Mouse (Mus musculus) MEL (cell line): ENCODE data around the gene Ier2. TPM values are rescaled to one million over a fixed set of nuclear protein-coding genes. Genes with fewer than 3 reads are reported as not detected.
A peak's percentile ranks its signal among the peaks of the same experiment; 100 is the strongest.

ENCODE experiments used
- DNase-seq: peaks from one replicate; pipeline ENCODE4 v3.0.0; 2011; ENCODE audit warnings: low read depth, low spot score
- H3K27ac ChIP-seq: 2 replicates; pipeline ENCODE4 v1.5.1; 2012; ENCODE audit warnings: low read depth, mild to moderate bottlenecking, control low read depth, low read length, moderate library complexity; ENCODE audit not compliant: control insufficient read depth
- H3K27me3 ChIP-seq, 2 experiments: fragments of 150-350 bp in 1 of 2; sonication (generic) in 1 of 2; 2 replicates each; pipeline ENCODE4 v1.6.1; 2012; ENCODE audit warnings: low read length in 2 of 2, mild to moderate bottlenecking in 2 of 2, improper control_type of control experiment in 1 of 2, moderate library complexity in 1 of 2; ENCODE audit not compliant: insufficient read depth in 2 of 2, control insufficient read depth in 1 of 2
- H3K36me3 ChIP-seq, 2 experiments: 2 replicates each; pipeline ENCODE4 v1.6.1; 2012 to 2014; ENCODE audit warnings: low read length in 2 of 2, improper control_type of control experiment in 1 of 2, inconsistent platforms in 1 of 2, mild to moderate bottlenecking in 1 of 2; ENCODE audit not compliant: insufficient read depth in 2 of 2, control insufficient read depth in 1 of 2
- H3K4me1 ChIP-seq, 2 experiments: fragments of 150-350 bp in 1 of 2; sonication (generic) in 1 of 2; 2 replicates each; pipeline ENCODE4 v1.6.1; 2012; ENCODE audit warnings: low read length in 2 of 2, improper control_type of control experiment in 1 of 2, mild to moderate bottlenecking in 1 of 2; ENCODE audit not compliant: insufficient read depth in 2 of 2, control insufficient read depth in 1 of 2
- H3K4me3 ChIP-seq, 2 experiments: fragments of 150-350 bp in 1 of 2; sonication (generic) in 1 of 2; 2 replicates each; pipeline ENCODE4 v1.5.1; 2012; ENCODE audit warnings: low read depth in 2 of 2, low read length in 2 of 2, mild to moderate bottlenecking in 2 of 2, moderate library complexity in 2 of 2, control low read depth in 1 of 2, improper control_type of control experiment in 1 of 2; ENCODE audit not compliant: control insufficient read depth in 1 of 2, insufficient read depth in 1 of 2
- H3K79me2 ChIP-seq: 2 replicates; pipeline ENCODE4 v1.6.1; 2012; ENCODE audit warnings: mild to moderate bottlenecking, low read length, moderate library complexity; ENCODE audit not compliant: control insufficient read depth, poor library complexity, insufficient read depth
- H3K9ac ChIP-seq: 2 replicates; pipeline ENCODE4 v1.6.1; 2012; ENCODE audit warnings: low read depth, mild to moderate bottlenecking, control low read depth, low read length, moderate library complexity; ENCODE audit not compliant: control insufficient read depth, poor library complexity, severe bottlenecking
- H3K9me3 ChIP-seq: fragments of 150-350 bp; sonication (generic); replicated peaks from 2 replicates; pipeline ENCODE4 v1.6.1; 2012; ENCODE audit warnings: mild to moderate bottlenecking, low read length, improper control_type of control experiment, moderate library complexity; ENCODE audit not compliant: insufficient read depth
- BHLHE40 ChIP-seq: IDR thresholded peaks from 2 replicates; pipeline ENCODE4 v1.6.1; 2012; ENCODE audit warnings: low read depth, mild to moderate bottlenecking, inconsistent platforms, low read length, improper control_type of control experiment, borderline replicate concordance
- CHD2 ChIP-seq: IDR thresholded peaks from 2 replicates; pipeline ENCODE4 v1.6.1; 2011; ENCODE audit warnings: low read length, improper control_type of control experiment
- CTCF ChIP-seq, 3 experiments: IDR thresholded peaks in 2 of 3; conservative IDR thresholded peaks in 1 of 3; 2 replicates each; pipeline ENCODE4 v1.5.1; 2011 to 2012; ENCODE audit warnings: low read length in 3 of 3, low read depth in 2 of 3, mild to moderate bottlenecking in 2 of 3, improper control_type of control experiment in 1 of 3, inconsistent platforms in 1 of 3, mixed read lengths in 1 of 3, moderate library complexity in 1 of 3; ENCODE audit not compliant: control insufficient read depth in 1 of 3, insufficient read depth in 1 of 3, poor library complexity in 1 of 3, severe bottlenecking in 1 of 3
- E2F4 ChIP-seq: IDR thresholded peaks from 2 replicates; pipeline ENCODE4 v1.6.1; 2011; ENCODE audit warnings: low read depth, low read length, improper control_type of control experiment, borderline replicate concordance
- ELF1 ChIP-seq: IDR thresholded peaks from 2 replicates; pipeline ENCODE4 v1.6.1; 2014; ENCODE audit warnings: low read depth, mild to moderate bottlenecking, inconsistent platforms, low read length, improper control_type of control experiment, moderate library complexity
- GABPA ChIP-seq: IDR thresholded peaks from 2 replicates; pipeline ENCODE4 v1.6.1; 2012; ENCODE audit warnings: low read depth, mild to moderate bottlenecking, inconsistent platforms, low read length, improper control_type of control experiment, moderate library complexity
- GATA1 ChIP-seq: IDR thresholded peaks from 2 replicates; pipeline ENCODE4 v1.6.1; 2011; ENCODE audit warnings: low read depth, low read length, improper control_type of control experiment
- JUND ChIP-seq: IDR thresholded peaks from 2 replicates; pipeline ENCODE4 v1.6.1; 2011; ENCODE audit warnings: low read depth, mild to moderate bottlenecking, improper control_type of control experiment, low read length
- MAFK ChIP-seq: IDR thresholded peaks from 2 replicates; pipeline ENCODE4 v1.6.1; 2011; ENCODE audit warnings: low read depth, mild to moderate bottlenecking, low read length, improper control_type of control experiment, borderline replicate concordance
- MEF2A ChIP-seq: IDR thresholded peaks from 2 replicates; pipeline ENCODE4 v1.6.1; 2014; ENCODE audit warnings: low read depth, mild to moderate bottlenecking, inconsistent platforms, low read length, improper control_type of control experiment; ENCODE audit not compliant: poor library complexity, insufficient replicate concordance, severe bottlenecking; ENCODE audit errors: extremely low read depth
- MYB ChIP-seq: IDR thresholded peaks from 2 replicates; pipeline ENCODE4 v1.6.1; 2011; ENCODE audit warnings: mild to moderate bottlenecking, low read depth, low read length, improper control_type of control experiment
- MYC ChIP-seq: IDR thresholded peaks from 2 replicates; pipeline ENCODE4 v1.6.1; 2011; ENCODE audit warnings: low read depth, mild to moderate bottlenecking, low read length, improper control_type of control experiment, moderate library complexity
- NELFE ChIP-seq: IDR thresholded peaks from 2 replicates; pipeline ENCODE4 v1.6.1; 2011; ENCODE audit warnings: low read depth, low read length, improper control_type of control experiment
- NRF1 ChIP-seq: IDR thresholded peaks from 2 replicates; pipeline ENCODE4 v1.6.1; 2014; ENCODE audit warnings: low read depth, mild to moderate bottlenecking, inconsistent platforms, low read length, improper control_type of control experiment, moderate library complexity; ENCODE audit not compliant: poor library complexity, insufficient read depth, severe bottlenecking
- POLR2A ChIP-seq, 2 experiments: IDR thresholded peaks; 2 replicates each; pipeline ENCODE4 v1.6.1; 2011 to 2012; ENCODE audit warnings: low read length in 2 of 2, mild to moderate bottlenecking in 2 of 2, control low read depth in 1 of 2, improper control_type of control experiment in 1 of 2, low read depth in 1 of 2, moderate library complexity in 1 of 2; ENCODE audit not compliant: control insufficient read depth in 1 of 2, insufficient read depth in 1 of 2, poor library complexity in 1 of 2
- RAD21 ChIP-seq: IDR thresholded peaks from 2 replicates; pipeline ENCODE4 v1.6.1; 2011; ENCODE audit warnings: mild to moderate bottlenecking, low read depth, low read length, improper control_type of control experiment
- RCOR1 ChIP-seq: IDR thresholded peaks from 2 replicates; pipeline ENCODE4 v1.6.1; 2012; ENCODE audit warnings: low read depth, mild to moderate bottlenecking, inconsistent platforms, low read length, improper control_type of control experiment
- SIN3A ChIP-seq: IDR thresholded peaks from 2 replicates; pipeline ENCODE4 v1.6.1; 2012; ENCODE audit warnings: low read length, improper control_type of control experiment, inconsistent platforms
- SMC3 ChIP-seq: IDR thresholded peaks from 2 replicates; pipeline ENCODE4 v1.6.1; 2011; ENCODE audit warnings: low read depth, low read length, improper control_type of control experiment
- TAL1 ChIP-seq: IDR thresholded peaks from 2 replicates; pipeline ENCODE4 v1.6.1; 2012; ENCODE audit warnings: mild to moderate bottlenecking, inconsistent platforms, low read length, moderate library complexity, mixed read lengths
- TBP ChIP-seq: IDR thresholded peaks from 2 replicates; pipeline ENCODE4 v1.8.0; 2011; ENCODE audit warnings: low read depth, low read length, improper control_type of control experiment
- ZMIZ1 ChIP-seq: IDR thresholded peaks from 2 replicates; pipeline ENCODE4 v1.6.1; 2012; ENCODE audit warnings: low read depth, mild to moderate bottlenecking, inconsistent platforms, low read length, improper control_type of control experiment, moderate library complexity
- polyA plus RNA-seq, 2 experiments: library from polyadenylated mRNA; stranded (reverse) in 1 of 2; unstranded in 1 of 2; fragments of >175 nt in 1 of 2; fragments of >200 nt in 1 of 2; gene quantifications; 2 replicates each; pipeline versions ENCODE4 v1.2.1 to v1.2.4; 2012; ENCODE audit warnings: low replicate concordance in 2 of 2, low read depth in 1 of 2; ENCODE audit not compliant: insufficient read length in 2 of 2, insufficient read depth in 1 of 2, missing spikeins in 1 of 2
- total RNA-seq: library from RNA; depleted of rRNA; stranded (reverse); fragments of 300-350 nt; gene quantifications from 2 replicates; pipeline ENCODE4 v1.2.3, GENCODE M21; 2012

The Ier2 gene
- total and polyA plus RNA-seq, 3 experiments: 22.5 to 258 (median 37.7) TPM

- TF ChIP-seq MYB (no peak), SMC3 (peak; percentile 64), NRF1 (no peak), BHLHE40 (no peak), JUND (no peak), CHD2 (no peak), GATA1 (no peak), MAFK (no peak)
Measured at GRCm38 (mm10) chr8:84699861-84700322, 37.2 kb upstream of the Ier2 start (continued).

GRCm38 (mm10) chr8:84698929-84699401, 36.3 kb upstream of the Ier2 start:
- peaks cover 6 to 24% of the 10 kb centered on the region in 2 experiments for H3K4me1 ChIP-seq
- TF ChIP-seq CTCF (IDR thresholded peaks at IDR 0.05 in 2 of 3, conservative IDR thresholded peaks at IDR 0.05 in 1 of 3; ENCODE audit: control insufficient read depth in 1 of 3, insufficient read depth in 1 of 3, low read depth in 2 of 3, low read length in 3 of 3, poor library complexity in 1 of 3, severe bottlenecking in 1 of 3): no peak
- TF ChIP-seq ZMIZ1: no peak
- TF ChIP-seq JUND: no peak
- TF ChIP-seq POLR2A (IDR thresholded peaks at IDR 0.05; ENCODE audit: control insufficient read depth in 1 of 2, insufficient read depth in 1 of 2, low read depth in 1 of 2, low read length in 2 of 2, poor library complexity in 1 of 2): no peak
- no peak for TF ChIP-seq BHLHE40
- no peak for TF ChIP-seq TBP
- no peak for TF ChIP-seq CHD2
- no peak for TF ChIP-seq TAL1
- TF ChIP-seq ELF1: no peak
- TF ChIP-seq E2F4: no peak
- no peak for TF ChIP-seq RAD21
- TF ChIP-seq MYC: no peak
- no peak for TF ChIP-seq SIN3A
- TF ChIP-seq NELFE: no peak
- no peak for TF ChIP-seq GABPA
- no peak for TF ChIP-seq MEF2A
- no peak for TF ChIP-seq RCOR1
- no peak for TF ChIP-seq GATA1
- peak; percentile 26 for DNase-seq
- H3K4me3 ChIP-seq: no peak overlapping the region
- H3K27me3 ChIP-seq: no peaks in the 10 kb centered on the region
- H3K9me3 ChIP-seq: no peaks in the 10 kb centered on the region
- H3K9ac ChIP-seq: no peak overlapping the region
- no peak overlapping the region for H3K27ac ChIP-seq
- peaks cover 0 to 15% of the 10 kb centered on the region in 2 experiments; a peak in 3 of 4 replicates for H3K36me3 ChIP-seq
- peaks cover 23% of the 10 kb centered on the region for H3K79me2 ChIP-seq
